Comparison of ENCODE assay signal across 22 mouse cellular contexts in genomic region chr3:68606730-68607129, GRCm38 (mm10).
DNase-seq lines count a peak whose midpoint lies in the region; TF ChIP-seq lines count a peak whose summit lies in the region.
"Had no signal": no experiment of that assay in that cellular context is flagged by ENCODE, and none has a peak within 500 bp of the region (broad histone marks: within the 10 kb centered on the region; RNA-seq: fewer than 3 reads in every experiment).

No protein-coding gene starts in this region.

- no peak overlapping the region for H3K4me3 ChIP-seq in gastrocnemius, adult 2 months
- H3K4me3 ChIP-seq: embryonic facial prominence, embryonic 15.5 days; heart, embryonic 10.5 days; limb, embryonic 13.5 days; liver, embryonic 12.5 days; neural tube, embryonic 12.5 days had no signal

- no peak for DNase-seq in gastrocnemius, adult 2 months
- no peak for DNase-seq in gastrocnemius, postnatal 14 days
- DNase-seq in left cerebral cortex, adult 18-20 months (ENCODE audit: low spot score in 2 of 2), result peak; percentile 65 to 78
- DNase-seq in left cerebral cortex, postnatal 4 days, result no peak
- DNase-seq in right cerebral cortex, postnatal 25 days, result peak; percentile 56
- DNase-seq in right cerebral cortex, postnatal 10 days (ENCODE audit: low spot score in 2 of 2), result no peak
- DNase-seq in telencephalon, adult 2 months (ENCODE audit: low read depth, low spot score), result peak; percentile 86
- DNase-seq in retina, embryonic 14.5 days (ENCODE audit: low spot score), result no peak
- DNase-seq: adrenal gland, adult 8-10 months; B cell, adult 2 months; cerebellum, adult 18-20 months; cerebellum, postnatal 36 days; heart, postnatal 4 days; kidney, adult 18-20 months; lung, adult 18-20 months; lung, postnatal 10 days; midbrain, embryonic 14.5 days had no signal

- intact Hi-C loops in gastrocnemius, adult 2 months (cut with DNase I), result no loop called here
- intact Hi-C loops in gastrocnemius, postnatal 14 days (cut with DNase I; ENCODE audit: low total_unique reads), result no loop called here
- intact Hi-C loops in left cerebral cortex, postnatal 4 days (cut with DNase I), result no loop called here

- peak overlapping the region; percentile 24; the same call in 1 of the 2 replicates for H3K27ac ChIP-seq in gastrocnemius, adult 2 months
- H3K27ac ChIP-seq: embryonic facial prominence, embryonic 15.5 days; heart, embryonic 10.5 days; limb, embryonic 13.5 days; liver, embryonic 12.5 days; neural tube, embryonic 12.5 days had no signal

- no peak for TF ChIP-seq CTCF in gastrocnemius, adult 2 months (IDR thresholded peaks at IDR 0.05)

Comparison
In these comparisons a context has a peak if more than half of its experiments do, and no peak if none do; other contexts are left out.
1. DNase-seq: peak in left cerebral cortex, adult 18-20 months (2 of 2), right cerebral cortex, postnatal 25 days (single experiment) and telencephalon, adult 2 months (single experiment); none in gastrocnemius, adult 2 months (single experiment), gastrocnemius, postnatal 14 days (single experiment), left cerebral cortex, postnatal 4 days (single experiment), right cerebral cortex, postnatal 10 days (0 of 2) and retina, embryonic 14.5 days (single experiment).